22 mouse cellular contexts compared by ENCODE assay signal in genomic region chr1:160787164-160787563, GRCm38 (mm10). TPM values are rescaled to one million over a fixed set of nuclear protein-coding genes. Genes with fewer than 3 reads are reported as not detected.
DNase-seq lines count a peak whose midpoint lies in the region; ATAC-seq and TF ChIP-seq lines count a peak whose summit lies in the region.
"Had no signal": no experiment of that assay in that cellular context is flagged by ENCODE, and none has a peak within 500 bp of the region (broad histone marks: within the 10 kb centered on the region; RNA-seq: fewer than 3 reads in every experiment).

No protein-coding gene starts in this region.

- no peak for ATAC-seq in heart, embryonic 13.5 days (ENCODE audit: extremely low read depth, insufficient number of reproducible peaks, low FRiP score, low TSS enrichment)
- ATAC-seq in kidney, embryonic 14.5 days (ENCODE audit: low FRiP score, low TSS enrichment), result no peak
- ATAC-seq in activated CD4-positive, CD25-positive, alpha-beta regulatory T cell, adult 4 months, result peak; percentile 5
- ATAC-seq in liver, embryonic 15.5 days (ENCODE audit: insufficient read depth), result no peak
- ATAC-seq in forebrain, embryonic 11.5 days (replicated peaks; ENCODE audit: low FRiP score), result no peak
- ATAC-seq: forebrain, embryonic 15.5 days; hindbrain, postnatal 0 days had no signal

- no peak for DNase-seq in heart, adult 2 months
- DNase-seq in kidney, adult 2 months, result no peak
- DNase-seq in left cerebral cortex, adult 18-20 months (ENCODE audit: low spot score in 2 of 2), result no peak
- DNase-seq in forebrain, embryonic 11.5 days (ENCODE audit: low spot score), result no peak
- DNase-seq: adrenal gland, postnatal 36 days; B cell, adult 2 months; cerebellum, adult 9-10 months; gastrocnemius, postnatal 10 days; heart, adult 18-20 months; kidney, adult 18-20 months; kidney, postnatal 14 days; lung, adult 2 months; lung, postnatal 14 days; thymus, adult 2 months; thymus, postnatal 4 days had no signal

- intact Hi-C loops in heart, adult 2 months (cut with DNase I), result no loop called here

- H3K9me3 ChIP-seq in heart, embryonic 13.5 days, result no peaks in the 10 kb centered on the region
- no peaks in the 10 kb centered on the region for H3K9me3 ChIP-seq in kidney, embryonic 14.5 days (ENCODE audit: control insufficient read depth, low read length)
- H3K9me3 ChIP-seq in liver, embryonic 15.5 days (replicated peaks), result no peaks in the 10 kb centered on the region
- no peaks in the 10 kb centered on the region for H3K9me3 ChIP-seq in forebrain, embryonic 11.5 days (ENCODE audit: control insufficient read depth, low read length)
- H3K9me3 ChIP-seq: forebrain, embryonic 15.5 days; midbrain, embryonic 12.5 days had no signal

- H3K27me3 ChIP-seq in heart, embryonic 13.5 days (replicated peaks), result no peaks in the 10 kb centered on the region
- no peaks in the 10 kb centered on the region for H3K27me3 ChIP-seq in heart, adult 2 months (ENCODE audit: control insufficient read depth, insufficient read depth, low read length)
- no peaks in the 10 kb centered on the region for H3K27me3 ChIP-seq in kidney, adult 2 months (replicated peaks; ENCODE audit: control insufficient read depth, insufficient read depth, low read length)
- H3K27me3 ChIP-seq in kidney, embryonic 14.5 days (ENCODE audit: control insufficient read depth, insufficient read depth, low read length), result no peaks in the 10 kb centered on the region
- H3K27me3 ChIP-seq in liver, embryonic 15.5 days, result no peaks in the 10 kb centered on the region
- H3K27me3 ChIP-seq in forebrain, embryonic 11.5 days (ENCODE audit: control insufficient read depth, insufficient read depth, low read length), result no peaks in the 10 kb centered on the region
- H3K27me3 ChIP-seq: forebrain, embryonic 15.5 days; midbrain, embryonic 12.5 days had no signal

- peaks cover 34% of the 10 kb centered on the region for H3K4me1 ChIP-seq in heart, embryonic 13.5 days
- H3K4me1 ChIP-seq in heart, adult 2 months (ENCODE audit: control insufficient read depth, insufficient read depth, low read length), result peaks cover 3% of the 10 kb centered on the region; the same call in 1 of the 2 replicates
- H3K4me1 ChIP-seq in kidney, adult 2 months (ENCODE audit: control insufficient read depth, insufficient read depth, low read length), result peaks cover 20% of the 10 kb centered on the region
- H3K4me1 ChIP-seq in kidney, embryonic 14.5 days (ENCODE audit: control insufficient read depth, insufficient read depth, low read length), result 0 out of 2 replicates have a peak, but pooled peaks cover 8% of the 10 kb centered on the region
- peaks cover 43% of the 10 kb centered on the region for H3K4me1 ChIP-seq in liver, embryonic 15.5 days (replicated peaks)
- H3K4me1 ChIP-seq in forebrain, embryonic 11.5 days (replicated peaks; ENCODE audit: control insufficient read depth, insufficient read depth, low read length), result peaks cover 2% of the 10 kb centered on the region; the same call in 1 of the 2 replicates

- no peak for TF ChIP-seq CTCF in heart, adult 2 months (IDR thresholded peaks at IDR 0.05)
- TF ChIP-seq CTCF in kidney, adult 2 months (conservative IDR thresholded peaks at IDR 0.05; ENCODE audit: insufficient read depth, insufficient read length, low read depth, low read length), result no peak

- TF ChIP-seq POLR2A in heart, adult 2 months (IDR thresholded peaks at IDR 0.05; ENCODE audit: insufficient read depth, low read depth, low read length), result no peak
- no peak for TF ChIP-seq POLR2A in kidney, adult 2 months (IDR thresholded peaks at IDR 0.05; ENCODE audit: low read depth, low read length)

- 59% methylated on average over 3 of the region's 3 CpGs for WGBS in heart, embryonic 13.5 days
- WGBS in heart, adult 2 months, result 67% methylated on average over 3 of the region's 3 CpGs
- 53% methylated on average over 3 of the region's 3 CpGs for WGBS in kidney, adult 2 months
- WGBS in kidney, embryonic 14.5 days, result 89% methylated on average over 3 of the region's 3 CpGs
- WGBS in liver, embryonic 15.5 days (ENCODE audit: insufficient replicate concordance), result 62% methylated on average over 3 of the region's 3 CpGs
- WGBS in forebrain, embryonic 11.5 days, result 91% methylated on average over 3 of the region's 3 CpGs

- H3K79me2 ChIP-seq in heart, adult 2 months (replicated peaks; ENCODE audit: control insufficient read depth, insufficient read depth, low read length), result peaks cover 3% of the 10 kb centered on the region

- no peak overlapping the region for H3K4me3 ChIP-seq in heart, embryonic 13.5 days
- H3K4me3 ChIP-seq in heart, adult 2 months, result no peak overlapping the region
- H3K4me3 ChIP-seq in kidney, adult 2 months (ENCODE audit: insufficient read depth, low read depth, low read length), result no peak overlapping the region
- H3K4me3 ChIP-seq in kidney, embryonic 14.5 days (ENCODE audit: low read length), result no peak overlapping the region
- H3K4me3 ChIP-seq in liver, embryonic 15.5 days (replicated peaks), result no peak overlapping the region
- no peak overlapping the region for H3K4me3 ChIP-seq in forebrain, embryonic 11.5 days (ENCODE audit: low read depth, low read length)
- H3K4me3 ChIP-seq: forebrain, embryonic 15.5 days; midbrain, embryonic 12.5 days had no signal

- no peaks in the 10 kb centered on the region for H3K36me3 ChIP-seq in heart, embryonic 13.5 days
- peaks cover 7% of the 10 kb centered on the region; the same call in 1 of the 2 replicates for H3K36me3 ChIP-seq in heart, adult 2 months (ENCODE audit: control insufficient read depth, insufficient read depth, low read length)
- H3K36me3 ChIP-seq in kidney, adult 2 months (ENCODE audit: control insufficient read depth, insufficient read depth, low read length), result no peaks in the 10 kb centered on the region
- no peaks in the 10 kb centered on the region for H3K36me3 ChIP-seq in kidney, embryonic 14.5 days (ENCODE audit: control insufficient read depth, insufficient read depth, low read length)
- H3K36me3 ChIP-seq in liver, embryonic 15.5 days (replicated peaks), result no peaks in the 10 kb centered on the region
- no peaks in the 10 kb centered on the region for H3K36me3 ChIP-seq in forebrain, embryonic 11.5 days (ENCODE audit: control insufficient read depth, insufficient read depth, low read length)
- H3K36me3 ChIP-seq: forebrain, embryonic 15.5 days; midbrain, embryonic 12.5 days had no signal

- H3K27ac ChIP-seq in heart, embryonic 13.5 days (replicated peaks), result peak overlapping the region; percentile 62
- H3K27ac ChIP-seq in heart, adult 2 months, result no peak overlapping the region
- H3K27ac ChIP-seq in kidney, adult 2 months (ENCODE audit: insufficient read depth, low read depth, low read length), result peak overlapping the region; percentile 64
- no peak overlapping the region for H3K27ac ChIP-seq in kidney, embryonic 14.5 days (ENCODE audit: low read depth, low read length)
- H3K27ac ChIP-seq in liver, embryonic 15.5 days (replicated peaks), result peak overlapping the region; percentile 56
- no peak overlapping the region for H3K27ac ChIP-seq in forebrain, embryonic 11.5 days (ENCODE audit: low read depth, low read length)
- H3K27ac ChIP-seq: forebrain, embryonic 15.5 days; hindbrain, postnatal 0 days; midbrain, embryonic 12.5 days had no signal

- no peak for TF ChIP-seq EP300 in heart, adult 2 months (IDR thresholded peaks at IDR 0.05; ENCODE audit: insufficient read depth, low read depth, low read length)

- no peak overlapping the region for H3K9ac ChIP-seq in heart, embryonic 13.5 days
- H3K9ac ChIP-seq in heart, adult 2 months (ENCODE audit: low read depth, low read length), result no peak overlapping the region
- no peak overlapping the region for H3K9ac ChIP-seq in kidney, embryonic 14.5 days (ENCODE audit: low read depth, low read length)
- no peak overlapping the region for H3K9ac ChIP-seq in liver, embryonic 15.5 days
- H3K9ac ChIP-seq in forebrain, embryonic 11.5 days (ENCODE audit: low read length), result no peak overlapping the region
- H3K9ac ChIP-seq: forebrain, embryonic 15.5 days; midbrain, embryonic 12.5 days had no signal

- peak overlapping the region; percentile 20; the same call in 1 of the 2 replicates for H3K4me2 ChIP-seq in heart, embryonic 13.5 days
- no peak overlapping the region for H3K4me2 ChIP-seq in kidney, embryonic 14.5 days (replicated peaks; ENCODE audit: low read depth, low read length)
- peak overlapping the region; percentile 41; the same call in 1 of the 2 replicates for H3K4me2 ChIP-seq in liver, embryonic 15.5 days
- no peak overlapping the region for H3K4me2 ChIP-seq in forebrain, embryonic 11.5 days (ENCODE audit: low read depth, low read length, severe bottlenecking)
- H3K4me2 ChIP-seq: forebrain, embryonic 15.5 days; midbrain, embryonic 12.5 days had no signal

RNA-seq across cellular contexts. Expression of gene Rabgap1l, which starts 5.8 kb away (rescaled TPM):
- polyA plus RNA-seq in heart, embryonic 13.5 days (2015; fragmentation: Nextera tagmentation; extraction: Ambion mirVana), result 63.6 and 73.2 TPM in 2 replicates
- total RNA-seq in heart, adult 2 months (2021), result 10 to 100 TPM; 67.6 to 68.4 TPM
- 19.0 and 51.5 TPM in 2 replicates for polyA plus RNA-seq in heart, adult 2 months (2012; rRNA removed)
- 8.8 and 12.9 TPM in 2 replicates for polyA plus RNA-seq in kidney, adult 2 months (2012; rRNA removed)
- polyA plus RNA-seq in kidney, embryonic 14.5 days (2014; fragmentation: Nextera tagmentation; extraction: Ambion mirVana), result 9.9 and 13.2 TPM in 2 replicates
- polyA plus RNA-seq in activated CD4-positive, CD25-positive, alpha-beta regulatory T cell, adult 4 months (2017; shearing (Covaris generic)), result 100 to 1,000 TPM; 250 to 264 TPM
- 26.5 and 26.7 TPM in 2 replicates for polyA plus RNA-seq in liver, embryonic 15.5 days (2015; fragmentation: Nextera tagmentation; extraction: Ambion mirVana)
- 100 to 1,000 TPM; 205 to 221 TPM for total RNA-seq in left cerebral cortex, adult 18-20 months (2021)
- 11.5 and 17.4 TPM in 2 replicates for polyA plus RNA-seq in forebrain, embryonic 11.5 days (2014; fragmentation: Nextera tagmentation; extraction: Ambion mirVana)

Comparison
In these comparisons a context has a peak if more than half of its experiments do, and no peak if none do; other contexts are left out.
1. H3K27ac ChIP-seq: peak in heart, embryonic 13.5 days (single experiment), kidney, adult 2 months (single experiment) and liver, embryonic 15.5 days (single experiment); none in heart, adult 2 months (single experiment), kidney, embryonic 14.5 days (single experiment) and forebrain, embryonic 11.5 days (single experiment).
2. H3K4me2 ChIP-seq: peak in heart, embryonic 13.5 days (single experiment) and liver, embryonic 15.5 days (single experiment); none in kidney, embryonic 14.5 days (single experiment) and forebrain, embryonic 11.5 days (single experiment).